Mouse (Mus musculus) liver, embryonic 11.5 days (tissue): ENCODE results near the gene Fastkd1. TPM values are rescaled to one million over a fixed set of nuclear protein-coding genes. Genes with fewer than 3 reads are reported as not detected.

Experiments used
- polyA plus RNA-seq: library from polyadenylated mRNA; unstranded; fragments of >200 nt; fragmentation: Nextera tagmentation; extraction: Ambion mirVana; gene quantifications from 2 replicates; pipeline ENCODE4 v1.2.1, GENCODE M21; 2014

Fastkd1 gene
- polyA plus RNA-seq, 1 experiment from 2014 or later, result 17.0 TPM

Other genes with a start within 250 kb of the Fastkd1 start
- 0.22 and 0.29 TPM in 2 replicates for gene Lrp2, start 127.5 kb downstream of the Fastkd1 start, polyA plus RNA-seq
- gene Bbs5, start 66.3 kb downstream of the Fastkd1 start, polyA plus RNA-seq, result 8.4 and 10.9 TPM in 2 replicates
- gene Klhl41, start 43.4 kb downstream of the Fastkd1 start, polyA plus RNA-seq, result 0.22 and 0.75 TPM in 2 replicates
- 98.3 and 110 TPM in 2 replicates for gene Ppig, start 9.0 kb upstream of the Fastkd1 start, polyA plus RNA-seq
- gene Ccdc173, start 76.1 kb upstream of the Fastkd1 start, polyA plus RNA-seq, result 1.2 and 1.4 TPM in 2 replicates
- 24.9 and 25.2 TPM in 2 replicates for gene Phospho2, start 76.1 kb upstream of the Fastkd1 start, polyA plus RNA-seq
- gene Klhl23, start 108.4 kb upstream of the Fastkd1 start, polyA plus RNA-seq, result 44.9 and 47.7 TPM in 2 replicates
- 317 and 327 TPM in 2 replicates for gene Ssb, start 148.0 kb upstream of the Fastkd1 start, polyA plus RNA-seq
- 67.9 and 68.1 TPM in 2 replicates for gene Mettl5, start 172.1 kb upstream of the Fastkd1 start, polyA plus RNA-seq
- gene Ubr3, start 183.7 kb upstream of the Fastkd1 start, polyA plus RNA-seq, result 11.3 and 11.5 TPM in 2 replicates